1 mouse cellular context compared by ENCODE assay signal in the genomic region with DNA sequence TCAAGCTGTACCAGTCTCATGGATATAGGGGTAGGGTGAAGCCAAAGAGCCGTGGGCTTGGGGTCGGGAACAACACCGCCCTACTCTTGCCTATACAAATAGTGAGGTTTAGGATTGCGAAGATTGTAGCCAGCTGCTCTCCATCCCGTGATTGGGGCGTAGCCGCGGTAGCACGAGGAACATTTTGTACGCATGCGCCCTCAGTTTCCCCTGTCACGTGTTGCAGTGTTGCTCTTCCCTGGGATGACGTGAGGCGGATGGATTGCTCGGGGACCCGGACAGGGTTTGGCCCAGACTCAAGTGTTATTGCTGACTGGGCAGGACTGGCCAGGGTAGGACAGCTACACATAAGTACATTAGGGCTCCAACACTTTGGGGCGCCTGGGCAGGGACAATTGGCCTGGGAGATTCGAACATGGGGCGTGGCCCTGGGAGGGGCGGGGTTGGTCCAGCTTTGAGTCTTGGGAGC.
TF ChIP-seq lines count a peak whose summit lies in the region.

No protein-coding gene starts in this region.

TF ChIP-seq in MEL, 35 proteins besides CTCF, POLR2A, EP300 and RAD21:
- TF ChIP-seq GATA1 (IDR thresholded peaks at IDR 0.05; ENCODE audit: low read depth, low read length) (no peak), ZNF384 (IDR thresholded peaks at IDR 0.05; ENCODE audit: low read depth, low read length) (no peak), BHLHE40 (IDR thresholded peaks at IDR 0.05; ENCODE audit: borderline replicate concordance, low read depth, low read length) (peak; percentile 79; the same call in 1 of the 2 replicates), CHD2 (IDR thresholded peaks at IDR 0.05; ENCODE audit: low read length) (no peak; the same call in 1 of the 2 replicates), HCFC1 (IDR thresholded peaks at IDR 0.05; ENCODE audit: low read depth, low read length) (no peak), TAL1 (IDR thresholded peaks at IDR 0.05; ENCODE audit: low read length) (no peak), USF2 (IDR thresholded peaks at IDR 0.05; ENCODE audit: borderline replicate concordance in 1 of 2, insufficient read depth in 1 of 2, low read depth in 1 of 2, low read length in 2 of 2) (peak; percentile 54 to 88; a peak in 3 of 4 replicates), SMC3 (IDR thresholded peaks at IDR 0.05; ENCODE audit: low read depth, low read length) (no peak), MAFK (IDR thresholded peaks at IDR 0.05; ENCODE audit: borderline replicate concordance, low read depth, low read length) (peak; percentile 67; the same call in 1 of the 2 replicates), TBP (IDR thresholded peaks at IDR 0.05; ENCODE audit: low read depth, low read length) (no peak), TCF12 (IDR thresholded peaks at IDR 0.05; ENCODE audit: low read depth, low read length) (0 out of 2 replicates have a peak, but pooled peaks have one; percentile 32), GABPA (IDR thresholded peaks at IDR 0.05; ENCODE audit: low read depth, low read length) (no peak), USF1 (IDR thresholded peaks at IDR 0.05; ENCODE audit: low read depth, low read length) (peak; percentile 98), MXI1 (IDR thresholded peaks at IDR 0.05; ENCODE audit: low read depth, low read length) (peak; percentile 83; the same call in 1 of the 2 replicates), MAX (IDR thresholded peaks at IDR 0.05; ENCODE audit: low read length) (peak; percentile 99), JUND (IDR thresholded peaks at IDR 0.05; ENCODE audit: low read depth, low read length) (no peak), MAZ (IDR thresholded peaks at IDR 0.05; ENCODE audit: low read depth, low read length) (no peak), MEF2A (IDR thresholded peaks at IDR 0.05; ENCODE audit: extremely low read depth, insufficient replicate concordance, low read depth, low read length, poor library complexity, severe bottlenecking) (no peak), NELFE (IDR thresholded peaks at IDR 0.05; ENCODE audit: low read depth, low read length) (no peak), SIN3A (IDR thresholded peaks at IDR 0.05; ENCODE audit: low read length) (peak; percentile 23), NRF1 (IDR thresholded peaks at IDR 0.05; ENCODE audit: insufficient read depth, low read depth, low read length, poor library complexity, severe bottlenecking) (peak; percentile 74), MYB (IDR thresholded peaks at IDR 0.05; ENCODE audit: low read depth, low read length) (no peak), MYC (IDR thresholded peaks at IDR 0.05; ENCODE audit: low read depth, low read length) (peak; percentile 79)
